Mouse (Mus musculus): ENCODE results near the gene Cfap61. TPM values are rescaled to one million over a fixed set of nuclear protein-coding genes. Genes with fewer than 3 reads are reported as not detected.

The Cfap61 gene
- polyA plus RNA-seq, 1 experiment from 2014 or later, result 4.8 TPM

DNA sequence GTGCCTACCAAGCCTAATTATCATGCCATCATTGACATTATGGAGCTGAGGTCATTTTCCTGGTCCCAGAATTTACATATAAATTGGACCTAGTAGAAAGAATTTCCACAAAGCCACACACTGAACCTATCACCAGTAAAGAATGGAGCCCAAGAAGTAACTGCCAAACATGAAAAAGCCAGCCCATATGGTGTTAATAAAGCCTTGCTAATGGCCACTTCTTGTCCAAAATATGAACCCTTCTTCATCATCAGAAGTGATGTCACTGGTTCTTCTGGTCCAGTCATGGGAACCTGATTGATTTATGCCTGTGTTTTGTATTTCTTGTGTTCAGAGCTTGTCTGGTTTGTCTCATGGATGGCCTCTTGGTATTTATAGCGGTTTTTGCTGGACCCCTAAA, 152.8 kb downstream of the Cfap61 start:
- Histone ChIP-seq H3K9ac (ENCODE audit: low read depth, low read length) (no peak overlapping the region), H3K9me3 (ENCODE audit: control insufficient read depth, low read length) (no peaks in the 10 kb centered on the region)
- WGBS, result 96% methylated on average over 1 of the region's 1 CpGs

DNA sequence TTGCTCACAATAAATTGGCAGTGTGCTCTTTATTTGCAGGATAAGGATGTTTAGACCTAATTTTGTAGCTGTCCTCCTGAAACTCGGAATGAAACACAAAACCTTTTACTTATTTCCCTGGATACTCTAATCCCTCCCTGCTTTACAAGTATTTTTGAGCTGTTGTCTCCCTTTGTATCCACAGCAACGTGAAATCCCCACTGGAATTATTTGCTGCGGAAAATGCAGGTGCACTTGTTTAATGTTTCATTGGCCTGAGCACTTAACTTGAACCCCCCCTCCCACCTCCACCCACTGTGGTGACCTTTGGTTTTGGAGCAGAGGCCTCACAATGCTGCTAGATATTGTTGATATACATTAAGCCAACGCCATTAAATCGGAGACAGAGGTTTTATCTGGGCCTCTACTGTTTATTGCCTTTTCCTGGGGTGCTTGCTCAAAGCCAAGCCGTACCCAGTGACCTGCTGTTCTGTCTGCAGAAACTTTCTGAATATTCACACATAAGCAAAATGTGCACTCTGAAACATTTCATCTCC, 154.6 kb downstream of the Cfap61 start:
- Histone ChIP-seq H3K4me1 (ENCODE audit: control insufficient read depth, insufficient read depth, low read depth, low read length) (no peaks in the 10 kb centered on the region), H3K9me3 (ENCODE audit: control insufficient read depth, low read length) (no peaks in the 10 kb centered on the region), H3K4me3 (ENCODE audit: low read length) (no peak overlapping the region), H3K4me2 (ENCODE audit: low read length) (no peak overlapping the region), H3K9ac (ENCODE audit: low read depth, low read length) (no peak overlapping the region), H3K27me3 (replicated peaks; ENCODE audit: control insufficient read depth, insufficient read depth, low read length) (no peaks in the 10 kb centered on the region), H3K27ac (ENCODE audit: low read depth, low read length) (no peak overlapping the region), H3K36me3 (ENCODE audit: control insufficient read depth, insufficient read depth, low read length) (no peaks in the 10 kb centered on the region)
- 38% methylated on average over 6 of the region's 6 CpGs for WGBS
- no peak for ATAC-seq

More for the DNA sequence above, 152.8 kb downstream of the Cfap61 start:
- Histone ChIP-seq H3K27me3 (replicated peaks; ENCODE audit: control insufficient read depth, insufficient read depth, low read length) (no peaks in the 10 kb centered on the region), H3K36me3 (ENCODE audit: control insufficient read depth, insufficient read depth, low read length) (no peaks in the 10 kb centered on the region), H3K27ac (ENCODE audit: low read depth, low read length) (no peak overlapping the region), H3K4me2 (ENCODE audit: low read length) (no peak overlapping the region), H3K4me1 (ENCODE audit: control insufficient read depth, insufficient read depth, low read depth, low read length) (no peaks in the 10 kb centered on the region), H3K4me3 (ENCODE audit: low read length) (no peak overlapping the region)
- no peak for ATAC-seq

DNA sequence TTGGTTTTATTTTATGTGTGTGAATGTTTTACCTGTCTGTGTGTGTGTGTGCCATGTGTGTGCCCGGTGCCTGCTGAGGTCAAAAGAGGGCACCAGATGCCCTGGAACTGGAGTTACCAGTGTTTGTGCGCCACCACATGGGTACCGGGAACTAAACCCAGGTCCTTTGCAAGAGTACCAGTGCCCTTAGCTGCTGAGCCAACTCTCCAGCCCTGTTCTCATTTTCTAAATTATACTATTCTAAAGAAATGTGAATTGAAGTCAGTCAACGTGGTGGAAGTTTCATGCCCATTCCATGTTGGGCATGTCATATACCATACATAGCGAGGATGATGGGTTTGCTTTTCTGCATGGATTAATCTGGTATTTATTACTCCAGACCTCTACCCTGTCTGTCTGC, 162.9 kb downstream of the Cfap61 start:
- no peak overlapping the region for H3K27ac ChIP-seq (ENCODE audit: low read depth, low read length)
- ATAC-seq, result no peak
- no peaks in the 10 kb centered on the region for H3K36me3 ChIP-seq (ENCODE audit: control insufficient read depth, insufficient read depth, low read length)
- H3K9ac ChIP-seq (ENCODE audit: low read depth, low read length), result no peak overlapping the region
- no peak overlapping the region for H3K4me3 ChIP-seq (ENCODE audit: low read length)
- WGBS, result 95% methylated on average over 5 of the region's 5 CpGs
- no peaks in the 10 kb centered on the region for H3K9me3 ChIP-seq (ENCODE audit: control insufficient read depth, low read length)
- H3K27me3 ChIP-seq (replicated peaks; ENCODE audit: control insufficient read depth, insufficient read depth, low read length), result no peaks in the 10 kb centered on the region
- H3K4me1 ChIP-seq (ENCODE audit: control insufficient read depth, insufficient read depth, low read depth, low read length), result no peaks in the 10 kb centered on the region
- H3K4me2 ChIP-seq (ENCODE audit: low read length), result no peak overlapping the region

DNA sequence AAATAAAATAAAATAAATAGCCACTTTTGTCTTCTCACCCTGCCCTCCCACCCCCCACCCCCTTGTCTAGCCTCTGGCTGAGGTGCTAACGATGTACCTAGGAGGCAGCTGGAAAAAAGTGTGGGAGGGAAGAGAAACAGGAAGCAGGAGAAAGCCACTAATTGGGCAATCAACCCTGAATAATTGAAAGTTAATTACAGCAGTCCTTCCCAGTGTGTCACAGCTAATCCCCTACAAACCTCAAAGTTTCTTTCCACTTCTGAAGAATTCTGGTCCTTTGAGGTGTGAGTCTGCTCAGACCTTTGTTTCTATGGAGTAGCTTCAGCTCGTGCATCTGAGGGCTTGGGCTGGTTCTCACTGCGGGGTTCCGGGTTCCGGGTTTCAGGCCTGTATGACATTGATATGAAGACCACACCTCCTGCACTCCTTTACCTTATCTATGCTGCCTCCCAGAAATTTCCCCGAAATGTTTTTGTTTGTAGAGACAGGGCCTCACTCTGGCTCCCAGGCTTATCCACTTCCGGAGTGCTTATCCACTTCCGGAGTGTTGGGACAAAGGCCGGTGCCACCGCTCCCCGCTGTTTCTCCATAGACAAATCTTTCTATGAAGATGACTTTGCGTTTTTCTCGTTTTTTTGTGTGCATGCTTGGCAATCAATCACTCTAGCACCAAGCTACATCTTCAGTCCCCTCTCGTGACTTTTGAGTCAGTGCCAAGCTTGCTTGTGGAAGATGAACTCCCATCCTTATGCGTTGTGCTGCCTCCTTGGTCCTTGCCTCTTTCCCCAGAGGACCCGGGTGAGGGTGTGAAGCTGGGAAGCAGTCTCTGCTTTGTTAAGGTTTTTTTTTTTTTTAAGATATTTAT, 164.5 kb downstream of the Cfap61 start:
- Histone ChIP-seq H3K4me3 (ENCODE audit: low read length) (no peak overlapping the region), H3K9me3 (ENCODE audit: control insufficient read depth, low read length) (no peaks in the 10 kb centered on the region), H3K27ac (ENCODE audit: low read depth, low read length) (no peak overlapping the region), H3K36me3 (ENCODE audit: control insufficient read depth, insufficient read depth, low read length) (no peaks in the 10 kb centered on the region), H3K4me1 (ENCODE audit: control insufficient read depth, insufficient read depth, low read depth, low read length) (no peaks in the 10 kb centered on the region), H3K27me3 (replicated peaks; ENCODE audit: control insufficient read depth, insufficient read depth, low read length) (no peaks in the 10 kb centered on the region), H3K9ac (ENCODE audit: low read depth, low read length) (no peak overlapping the region), H3K4me2 (ENCODE audit: low read length) (no peak overlapping the region)
- WGBS, result 64% methylated on average over 16 of the region's 16 CpGs
- 0 out of 2 replicates have a peak, but pooled peaks have one; percentile 35 for ATAC-seq

DNA sequence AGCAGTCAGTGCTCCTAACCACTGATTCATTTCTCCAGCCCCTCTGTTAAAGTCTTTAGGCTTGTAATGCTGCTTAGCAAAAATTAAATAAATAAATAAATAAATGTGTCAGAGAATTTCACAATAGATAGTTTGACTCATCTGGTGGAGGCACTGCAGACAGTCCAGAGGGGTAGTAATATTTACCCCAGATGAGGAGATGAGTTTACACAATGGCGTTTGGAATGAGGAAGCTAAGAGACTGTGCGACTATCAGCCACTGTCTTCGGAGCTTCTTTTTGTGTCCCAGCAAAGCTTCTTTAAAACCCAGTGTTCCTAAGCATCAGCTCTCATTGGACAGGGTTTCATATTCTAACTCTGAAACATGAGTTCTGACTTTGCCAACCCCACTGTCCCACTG, 165.3 kb downstream of the Cfap61 start:
- Histone ChIP-seq H3K27ac (ENCODE audit: low read depth, low read length) (no peak overlapping the region), H3K4me1 (ENCODE audit: control insufficient read depth, insufficient read depth, low read depth, low read length) (no peaks in the 10 kb centered on the region), H3K27me3 (replicated peaks; ENCODE audit: control insufficient read depth, insufficient read depth, low read length) (no peaks in the 10 kb centered on the region), H3K36me3 (ENCODE audit: control insufficient read depth, insufficient read depth, low read length) (no peaks in the 10 kb centered on the region), H3K4me3 (ENCODE audit: low read length) (no peak overlapping the region), H3K4me2 (ENCODE audit: low read length) (no peak overlapping the region), H3K9ac (ENCODE audit: low read depth, low read length) (no peak overlapping the region), H3K9me3 (ENCODE audit: control insufficient read depth, low read length) (no peaks in the 10 kb centered on the region)
- WGBS, result 91% methylated on average over 3 of the region's 3 CpGs
- no peak for ATAC-seq

DNA sequence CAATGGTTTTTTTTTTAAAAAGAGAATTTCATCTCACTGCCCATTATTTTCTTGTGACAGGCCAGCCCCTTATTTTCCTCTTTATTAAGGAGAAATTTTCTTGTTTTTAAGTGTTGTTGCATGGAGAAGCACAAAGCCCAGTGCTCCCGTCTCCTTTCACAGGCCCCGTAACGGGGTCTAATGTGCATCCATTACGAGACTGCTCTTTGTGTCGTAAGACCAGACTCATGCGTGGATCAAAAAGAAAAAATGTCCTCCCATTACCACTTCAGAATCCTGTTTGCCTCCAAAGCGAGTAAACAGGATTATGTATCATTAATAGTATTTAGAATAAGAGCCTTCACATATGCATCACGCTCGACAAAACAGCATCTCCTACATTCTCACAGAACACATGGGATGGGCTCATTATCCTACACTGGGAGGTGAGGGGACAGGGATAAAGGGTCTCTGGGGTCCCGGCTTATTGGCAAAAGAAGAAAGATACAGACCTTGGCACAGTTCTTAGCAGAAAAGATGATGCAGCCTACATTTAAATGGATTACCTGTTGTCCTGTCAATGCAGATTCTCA, 166.0 kb downstream of the Cfap61 start:
- H3K4me3 ChIP-seq (ENCODE audit: low read length), result no peak overlapping the region
- ATAC-seq, result no peak
- H3K27me3 ChIP-seq (replicated peaks; ENCODE audit: control insufficient read depth, insufficient read depth, low read length), result no peaks in the 10 kb centered on the region
- WGBS, result 64% methylated on average over 10 of the region's 10 CpGs
- H3K9ac ChIP-seq (ENCODE audit: low read depth, low read length), result no peak overlapping the region
- no peaks in the 10 kb centered on the region for H3K4me1 ChIP-seq (ENCODE audit: control insufficient read depth, insufficient read depth, low read depth, low read length)
- H3K36me3 ChIP-seq (ENCODE audit: control insufficient read depth, insufficient read depth, low read length), result no peaks in the 10 kb centered on the region
- H3K4me2 ChIP-seq (ENCODE audit: low read length), result no peak overlapping the region
- no peak overlapping the region for H3K27ac ChIP-seq (ENCODE audit: low read depth, low read length)
- no peaks in the 10 kb centered on the region for H3K9me3 ChIP-seq (ENCODE audit: control insufficient read depth, low read length)

DNA sequence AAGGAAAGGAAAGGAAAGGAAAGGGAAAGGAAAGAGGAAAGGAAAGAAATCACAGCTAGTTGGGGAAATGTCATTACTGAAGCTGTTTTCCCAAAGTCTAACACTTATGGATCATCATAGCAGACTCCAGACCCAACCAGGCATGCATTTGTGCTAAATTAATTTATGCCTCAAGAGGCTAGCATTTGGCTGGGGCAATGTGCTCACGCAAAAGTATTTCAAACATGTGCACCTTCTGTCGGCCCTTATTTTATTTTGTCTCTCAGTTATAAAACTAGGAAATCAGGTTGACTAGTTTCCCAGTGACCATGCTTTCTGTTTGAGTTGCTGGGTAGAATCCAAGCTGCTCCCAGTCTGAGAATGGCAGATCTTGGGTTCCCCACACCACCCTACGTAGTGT, 168.0 kb downstream of the Cfap61 start:
- 71% methylated on average over 3 of the region's 3 CpGs for WGBS
- Histone ChIP-seq H3K27me3 (replicated peaks; ENCODE audit: control insufficient read depth, insufficient read depth, low read length) (no peaks in the 10 kb centered on the region), H3K4me1 (ENCODE audit: control insufficient read depth, insufficient read depth, low read depth, low read length) (no peaks in the 10 kb centered on the region), H3K27ac (ENCODE audit: low read depth, low read length) (no peak overlapping the region), H3K9ac (ENCODE audit: low read depth, low read length) (no peak overlapping the region), H3K4me2 (ENCODE audit: low read length) (no peak overlapping the region), H3K36me3 (ENCODE audit: control insufficient read depth, insufficient read depth, low read length) (no peaks in the 10 kb centered on the region), H3K4me3 (ENCODE audit: low read length) (no peak overlapping the region), H3K9me3 (ENCODE audit: control insufficient read depth, low read length) (no peaks in the 10 kb centered on the region)
- ATAC-seq, result no peak

DNA sequence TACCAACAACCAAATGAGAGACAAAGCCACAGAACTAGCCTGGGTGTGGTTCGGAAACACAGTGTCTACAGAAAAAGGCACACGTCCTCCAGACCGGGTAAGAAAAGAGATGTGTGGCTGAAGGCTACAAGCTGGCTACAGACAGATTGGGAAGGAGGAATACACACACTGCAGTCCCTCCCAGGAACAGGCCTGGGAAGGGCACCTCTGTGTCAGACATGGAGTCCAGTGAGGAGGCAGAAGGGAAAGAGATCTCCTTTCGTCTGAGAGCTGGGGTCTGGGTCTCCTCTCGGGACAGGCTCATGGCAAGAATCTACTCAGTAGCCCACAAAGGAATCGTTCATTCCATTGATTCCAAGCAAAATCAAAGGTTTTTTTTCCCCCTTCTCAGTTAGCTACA, 170.8 kb downstream of the Cfap61 start:
- no peak for ATAC-seq
- no peaks in the 10 kb centered on the region for H3K27me3 ChIP-seq (replicated peaks; ENCODE audit: control insufficient read depth, insufficient read depth, low read length)
- H3K36me3 ChIP-seq (ENCODE audit: control insufficient read depth, insufficient read depth, low read length), result no peaks in the 10 kb centered on the region
- WGBS, result 82% methylated on average over 6 of the region's 6 CpGs
- no peak overlapping the region for H3K4me2 ChIP-seq (ENCODE audit: low read length)
- H3K4me3 ChIP-seq (ENCODE audit: low read length), result no peak overlapping the region
- H3K4me1 ChIP-seq (ENCODE audit: control insufficient read depth, insufficient read depth, low read depth, low read length), result no peaks in the 10 kb centered on the region
- H3K9ac ChIP-seq (ENCODE audit: low read depth, low read length), result no peak overlapping the region
- no peak overlapping the region for H3K27ac ChIP-seq (ENCODE audit: low read depth, low read length)
- H3K9me3 ChIP-seq (ENCODE audit: control insufficient read depth, low read length), result no peaks in the 10 kb centered on the region

DNA sequence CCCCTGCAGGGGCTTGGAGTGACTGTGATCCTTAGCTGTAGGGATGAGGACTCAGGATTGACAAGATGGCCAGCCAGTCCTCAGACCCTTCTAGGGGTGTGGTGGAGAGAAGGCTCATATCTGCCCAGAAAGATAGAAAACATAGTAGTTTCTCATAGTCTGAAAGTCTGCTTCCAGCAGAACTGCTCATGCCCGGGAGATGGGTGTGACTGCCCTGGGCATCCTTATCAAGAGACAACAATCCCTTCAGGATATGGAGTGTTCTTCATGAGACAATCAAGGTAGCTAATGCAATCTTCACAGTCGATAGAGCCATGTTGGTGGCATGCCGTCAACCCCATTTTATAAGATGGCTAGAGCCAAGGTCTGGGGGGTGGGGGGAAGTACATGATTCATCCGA, 173.4 kb downstream of the Cfap61 start:
- Histone ChIP-seq H3K36me3 (ENCODE audit: control insufficient read depth, insufficient read depth, low read length) (no peaks in the 10 kb centered on the region), H3K27ac (ENCODE audit: low read depth, low read length) (no peak overlapping the region), H3K4me1 (ENCODE audit: control insufficient read depth, insufficient read depth, low read depth, low read length) (no peaks in the 10 kb centered on the region), H3K27me3 (replicated peaks; ENCODE audit: control insufficient read depth, insufficient read depth, low read length) (no peaks in the 10 kb centered on the region), H3K4me3 (ENCODE audit: low read length) (no peak overlapping the region), H3K9me3 (ENCODE audit: control insufficient read depth, low read length) (no peaks in the 10 kb centered on the region), H3K4me2 (ENCODE audit: low read length) (no peak overlapping the region), H3K9ac (ENCODE audit: low read depth, low read length) (no peak overlapping the region)
- no peak for ATAC-seq
- WGBS, result 95% methylated on average over 4 of the region's 4 CpGs
